Mouse (Mus musculus): ENCODE measurements at regions not wholly inside any gene's neighbourhood (a gene's known extent, or its start where the extent isn't known, plus 50 kb on each side); places are given as distances from the start of the nearest gene placed in this dataset.

DNA sequence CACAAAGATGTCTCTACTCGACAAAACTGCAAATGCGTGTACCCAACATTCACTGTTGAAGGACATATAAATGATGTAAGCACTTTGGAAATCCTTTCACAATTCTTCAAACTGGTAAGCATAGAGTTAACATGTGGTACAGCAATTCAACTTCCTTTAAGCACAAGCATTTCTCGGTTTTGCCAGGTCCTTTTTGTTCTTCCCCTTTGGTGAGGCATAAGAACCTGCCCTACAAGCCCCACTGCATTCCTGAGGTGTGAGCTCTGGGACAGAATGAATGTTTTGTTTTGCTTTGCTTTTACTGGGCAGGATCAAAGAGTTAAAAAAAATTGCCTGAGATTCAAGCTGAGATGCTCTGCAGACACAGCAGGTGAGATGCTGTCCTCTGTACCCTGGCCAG is 793.9 kb downstream of the Inhba start:
- no peak for TF ChIP-seq POLR2A (IDR thresholded peaks at IDR 0.05; ENCODE audit: borderline replicate concordance, extremely low read depth, low read depth, low read length)
- TF ChIP-seq CTCF (IDR thresholded peaks at IDR 0.05; ENCODE audit: insufficient read depth, low read length) = no peak

Measured in lung, adult 2 months (tissue).